Mouse (Mus musculus): ENCODE results near the gene Acacb. TPM values are rescaled to one million over a fixed set of nuclear protein-coding genes. Genes with fewer than 3 reads are reported as not detected.

The Acacb gene
- total RNA-seq, 2 experiments from 2014 or later: 113 to 138 TPM

Other genes with a start within 250 kb of the Acacb start
- 10 to 100 TPM; 66.4 to 78.9 TPM for gene Coro1c, start 237.8 kb upstream of the Acacb start, total RNA-seq (2021)
- 10 to 100 TPM; 14.2 to 20.0 TPM for gene Ssh1, start 152.6 kb upstream of the Acacb start, total RNA-seq (2021)
- not detected for gene Dao, start 142.8 kb upstream of the Acacb start, total RNA-seq (2021)
- 10 to 100 TPM; 22.8 to 28.8 TPM for gene Usp30, start 81.1 kb upstream of the Acacb start, total RNA-seq (2021)
- 1 to 10 TPM; 3.1 to 4.4 TPM for gene Svop, start 55.0 kb upstream of the Acacb start, total RNA-seq (2021)
- gene Alkbh2, start 18.3 kb upstream of the Acacb start, total RNA-seq (2021): 1 to 10 TPM; 6.3 to 8.6 TPM
- 10 to 100 TPM; 11.4 to 13.3 TPM for gene Ung, start 16.1 kb upstream of the Acacb start, total RNA-seq (2021)
- not detected for gene Foxn4, start 127.3 kb downstream of the Acacb start, total RNA-seq (2021)
- under 1 TPM; 0.84 to 0.97 TPM for gene Myo1h, start 142.6 kb downstream of the Acacb start, total RNA-seq (2021)
- 10 to 100 TPM; 63.5 to 69.7 TPM for gene Kctd10, start 234.0 kb downstream of the Acacb start, total RNA-seq (2021)
- gene Ube3b, start 234.1 kb downstream of the Acacb start, total RNA-seq (2021): 10 to 100 TPM; 65.9 to 79.5 TPM